Mouse (Mus musculus) layer of hippocampus, adult 2 months (tissue): Measurements from ENCODE around the gene Cbarp. TPM values are rescaled to one million over a fixed set of nuclear protein-coding genes. Genes with fewer than 3 reads are reported as not detected.

Source experiments
- DNase-seq, 2 experiments: peaks; one replicate each; pipeline ENCODE4 v3.0.0; 2022; ENCODE audit warnings: low spot score in 2 of 2
- H3K27ac ChIP-seq: fragments of 200-600 bp; 2 replicates; pipeline ENCODE4 v1.8.1; 2022
- H3K4me3 ChIP-seq: fragments of 200-600 bp; 2 replicates; pipeline ENCODE4 v1.8.1; 2022; ENCODE audit warnings: mild to moderate bottlenecking
- CTCF ChIP-seq: fragments of 200-600 bp; conservative IDR thresholded peaks from 2 replicates; pipeline ENCODE4 v1.8.1; 2022; ENCODE audit warnings: antibody characterized with exemption, mild to moderate bottlenecking, moderate library complexity
- total RNA-seq, 2 experiments: library from RNA; stranded (reverse); gene quantifications; 2 replicates each; pipeline ENCODE4 v1.2.3; 2021

Cbarp gene
- total RNA-seq, 2 experiments from 2014 or later: 331 to 341 TPM

- DNase-seq: no peak
- peak overlapping the region; percentile 97 for H3K4me3 ChIP-seq
- TF ChIP-seq CTCF: no peak
- peak overlapping the region; percentile 98 for H3K27ac ChIP-seq
Measured at GRCm38 (mm10) chr10:80103032-80103431, 37.6 kb downstream of the Cbarp start.

GRCm38 (mm10) chr10:80102216-80102915, 38.3 kb downstream of the Cbarp start:
- peak overlapping the region; percentile 98 for H3K27ac ChIP-seq
- H3K4me3 ChIP-seq: peak overlapping the region; percentile 97
- peak; percentile 76 to 86 for DNase-seq
- no peak; the same call in 1 of the 2 replicates for TF ChIP-seq CTCF

- H3K4me3 ChIP-seq: no peak overlapping the region; the same call in 1 of the 2 replicates
- DNase-seq: no peak
- no peak for TF ChIP-seq CTCF
- no peak overlapping the region for H3K27ac ChIP-seq
Measured at GRCm38 (mm10) chr10:80100982-80101381, 39.7 kb downstream of the Cbarp start.

GRCm38 (mm10) chr10:80098630-80099029, 42.0 kb downstream of the Cbarp start:
- H3K27ac ChIP-seq: no peak overlapping the region
- DNase-seq: no peak
- TF ChIP-seq CTCF: no peak

GRCm38 (mm10) chr10:80097275-80097674, 43.4 kb downstream of the Cbarp start:
- no peak for TF ChIP-seq CTCF
- Histone ChIP-seq H3K27ac (no peak overlapping the region), H3K4me3 (no peak overlapping the region)
- no peak for DNase-seq

More at GRCm38 (mm10) chr10:80098630-80099029, 42.0 kb downstream of the Cbarp start:
- H3K4me3 ChIP-seq: no peak overlapping the region

GRCm38 (mm10) chr10:80095547-80095946, 45.1 kb downstream of the Cbarp start:
- DNase-seq: no peak
- no peak overlapping the region for H3K4me3 ChIP-seq
- H3K27ac ChIP-seq: peak overlapping the region; percentile 39; the same call in 1 of the 2 replicates
- no peak for TF ChIP-seq CTCF

GRCm38 (mm10) chr10:80094684-80095083, 46.0 kb downstream of the Cbarp start:
- Histone ChIP-seq H3K27ac (peak overlapping the region; percentile 18; the same call in 1 of the 2 replicates), H3K4me3 (no peak overlapping the region)
- TF ChIP-seq CTCF: no peak
- DNase-seq: no peak

GRCm38 (mm10) chr10:80094085-80094484, 46.5 kb downstream of the Cbarp start:
- no peak for DNase-seq
- H3K4me3 ChIP-seq: no peak overlapping the region
- H3K27ac ChIP-seq: no peak overlapping the region
- TF ChIP-seq CTCF: no peak

- DNase-seq: no peak
- Histone ChIP-seq H3K27ac (no peak overlapping the region), H3K4me3 (no peak overlapping the region)
- TF ChIP-seq CTCF: no peak
Measured at GRCm38 (mm10) chr10:80092690-80093089, 47.9 kb downstream of the Cbarp start.

- H3K27ac ChIP-seq: no peak overlapping the region
- no peak overlapping the region for H3K4me3 ChIP-seq
- no peak for DNase-seq
- TF ChIP-seq CTCF: no peak
Measured at GRCm38 (mm10) chr10:80091527-80091926, 49.1 kb downstream of the Cbarp start.

GRCm38 (mm10) chr10:80089146-80089545, 51.5 kb downstream of the Cbarp start:
- Histone ChIP-seq H3K27ac (no peak overlapping the region), H3K4me3 (no peak overlapping the region)
- no peak for TF ChIP-seq CTCF
- DNase-seq: no peak

- no peak for DNase-seq
- no peak for TF ChIP-seq CTCF
Measured at GRCm38 (mm10) chr10:80087483-80087882, 53.2 kb downstream of the Cbarp start.

GRCm38 (mm10) chr10:80086847-80087246, 53.8 kb downstream of the Cbarp start:
- H3K27ac ChIP-seq: 0 out of 2 replicates have a peak overlapping the region, but pooled peaks have one; percentile 7
- TF ChIP-seq CTCF: no peak

More at GRCm38 (mm10) chr10:80087483-80087882, 53.2 kb downstream of the Cbarp start:
- H3K4me3 ChIP-seq: no peak overlapping the region
- no peak overlapping the region for H3K27ac ChIP-seq

GRCm38 (mm10) chr10:80084817-80085487, 55.7 kb downstream of the Cbarp start:
- peak in 1 of 2 experiments; percentile 29 for DNase-seq
- Histone ChIP-seq H3K4me3 (no peak overlapping the region), H3K27ac (peak overlapping the region; percentile 14; the same call in 1 of the 2 replicates)
- TF ChIP-seq CTCF: no peak

More at GRCm38 (mm10) chr10:80086847-80087246, 53.8 kb downstream of the Cbarp start:
- no peak overlapping the region for H3K4me3 ChIP-seq
- DNase-seq: no peak
